Mouse (Mus musculus) R1 (cell line): ENCODE data around the gene Hamp.

Experiments used
- DNase-seq: peaks from one replicate; pipeline ENCODE4 v3.0.0-alpha.2; 2018; ENCODE audit warnings: low read depth, low spot score

The Hamp gene

GRCm38 (mm10) chr7:30943909-30944635, at the start of gene Hamp:
Gene Hamp, minus strand, starts transcription at chr7:30944032.
- DNase-seq = no peak

GRCm38 (mm10) chr7:30992148-30992547, 48.3 kb upstream of the Hamp start:
- DNase-seq = no peak

GRCm38 (mm10) chr7:30988519-30989162, 44.8 kb upstream of the Hamp start:
- no peak for DNase-seq

GRCm38 (mm10) chr7:30985357-30985756, 41.5 kb upstream of the Hamp start:
- no peak for DNase-seq

GRCm38 (mm10) chr7:30981703-30982102, 37.9 kb upstream of the Hamp start:
- DNase-seq = no peak

GRCm38 (mm10) chr7:30973501-30974289, 29.9 kb upstream of the Hamp start, which contains the start of gene Fam187b:
Gene Fam187b, plus strand, starts transcription at chr7:30973790.
- peak; percentile 92 for DNase-seq

- DNase-seq = no peak
Measured at GRCm38 (mm10) chr7:30973251-30973500, 29.3 kb upstream of the Hamp start, which contains the start of gene Lsr. Gene Lsr, minus strand, starts transcription at chr7:30973464.

- peak; percentile 24 for DNase-seq
Measured at GRCm38 (mm10) chr7:30972426-30973250, 28.8 kb upstream of the Hamp start.

GRCm38 (mm10) chr7:30971901-30972300, 28.1 kb upstream of the Hamp start:
- no peak for DNase-seq

GRCm38 (mm10) chr7:30969174-30969573, 25.3 kb upstream of the Hamp start:
- DNase-seq = no peak

- DNase-seq = no peak
Measured at GRCm38 (mm10) chr7:30968611-30969010, 24.8 kb upstream of the Hamp start.

- DNase-seq = no peak
Measured at GRCm38 (mm10) chr7:30966657-30967056, 22.8 kb upstream of the Hamp start.

GRCm38 (mm10) chr7:30965677-30966076, 21.8 kb upstream of the Hamp start:
- no peak for DNase-seq

GRCm38 (mm10) chr7:30964366-30964765, 20.5 kb upstream of the Hamp start:
- no peak for DNase-seq

GRCm38 (mm10) chr7:30962862-30963261, 19.0 kb upstream of the Hamp start:
- DNase-seq = no peak

GRCm38 (mm10) chr7:30959786-30960349, 16.0 kb upstream of the Hamp start:
- peak; percentile 72 for DNase-seq

GRCm38 (mm10) chr7:30958866-30959487, 15.1 kb upstream of the Hamp start:
- DNase-seq = no peak

- DNase-seq = peak; percentile 69
Measured at GRCm38 (mm10) chr7:30958109-30958865, 14.5 kb upstream of the Hamp start.

- DNase-seq = peak; percentile 89
Measured at GRCm38 (mm10) chr7:30957367-30957783, 13.5 kb upstream of the Hamp start.

GRCm38 (mm10) chr7:30956756-30957366, 13.0 kb upstream of the Hamp start, which contains the start of gene Usf2:
Gene Usf2, minus strand, starts transcription at chr7:30956803.
- DNase-seq = peak; percentile 70
